Mouse (Mus musculus) limb, embryonic 11.5 days (tissue): ENCODE data around the gene Smarcc1. TPM values are rescaled to one million over a fixed set of nuclear protein-coding genes. Genes with fewer than 3 reads are reported as not detected.
A peak's percentile ranks its signal among the peaks of the same experiment; 100 is the strongest.
"Not testable (repeated sequence)": the region's sequence is repeated elsewhere in the genome, so short reads cannot be mapped to it uniquely, and the experiment has no call there.

Source experiments
- ATAC-seq: fragments of 200-750 bp; cut with Nextera tagmentation; 2 replicates; pipeline ENCODE4 v1.8.0; 2017; ENCODE audit warnings: low read depth; ENCODE audit not compliant: insufficient number of reproducible peaks, low FRiP score, low TSS enrichment
- DNase-seq: peaks from one replicate; pipeline ENCODE4 v3.0.0-alpha.2; 2015; ENCODE audit warnings: low spot score
- H3K27ac ChIP-seq: fragments of 300-500 bp; sonication (generic); replicated peaks from 2 replicates; pipeline ENCODE4 v1.5.1; 2014; ENCODE audit warnings: low read depth, mild to moderate bottlenecking, low read length
- H3K27me3 ChIP-seq: fragments of 300-500 bp; sonication (generic); 2 replicates; pipeline ENCODE4 v1.6.1; 2014; ENCODE audit warnings: mild to moderate bottlenecking, low read length, mixed read lengths; ENCODE audit not compliant: control insufficient read depth, insufficient read depth
- H3K36me3 ChIP-seq: fragments of 300-500 bp; sonication (generic); 2 replicates; pipeline ENCODE4 v1.6.1; 2014; ENCODE audit warnings: mild to moderate bottlenecking, low read length, moderate library complexity, mixed read lengths; ENCODE audit not compliant: control insufficient read depth, insufficient read depth
- H3K4me1 ChIP-seq: fragments of 300-500 bp; sonication (generic); 2 replicates; pipeline ENCODE4 v1.6.1; 2014; ENCODE audit warnings: low read length, mixed read lengths; ENCODE audit not compliant: control insufficient read depth, insufficient read depth
- H3K4me2 ChIP-seq: fragments of 300-500 bp; sonication (generic); 2 replicates; pipeline ENCODE4 v1.6.1; 2014; ENCODE audit warnings: low read depth, mild to moderate bottlenecking, moderate library complexity; ENCODE audit not compliant: severe bottlenecking
- H3K4me3 ChIP-seq: fragments of 300-500 bp; sonication (generic); 2 replicates; pipeline ENCODE4 v1.5.1; 2014; ENCODE audit warnings: low read depth, low read length
- H3K9ac ChIP-seq: fragments of 300-500 bp; sonication (generic); 2 replicates; pipeline ENCODE4 v1.6.1; 2014; ENCODE audit warnings: mild to moderate bottlenecking, low read length
- H3K9me3 ChIP-seq: fragments of 300-500 bp; sonication (generic); 2 replicates; pipeline ENCODE4 v1.6.1; 2016; ENCODE audit warnings: low read length; ENCODE audit not compliant: control insufficient read depth
- WGBS: fragments of 180-500 bp; shearing (Covaris S2); extraction: QIAGEN DNeasy Blood & Tissue Kit; methylation state at CpG from one replicate; pipeline ENCODE4 v1.1.7; 2014; 5-methylcytosine and 5-hydroxymethylcytosine counted together
- polyA plus RNA-seq: library from polyadenylated mRNA; unstranded; fragments of >200 nt; fragmentation: Nextera tagmentation; extraction: Ambion mirVana; gene quantifications from 2 replicates; pipeline ENCODE4 v1.2.1, GENCODE M21; 2014

Smarcc1 gene
- polyA plus RNA-seq, 1 experiment from 2014 or later, result 217 TPM

DNA sequence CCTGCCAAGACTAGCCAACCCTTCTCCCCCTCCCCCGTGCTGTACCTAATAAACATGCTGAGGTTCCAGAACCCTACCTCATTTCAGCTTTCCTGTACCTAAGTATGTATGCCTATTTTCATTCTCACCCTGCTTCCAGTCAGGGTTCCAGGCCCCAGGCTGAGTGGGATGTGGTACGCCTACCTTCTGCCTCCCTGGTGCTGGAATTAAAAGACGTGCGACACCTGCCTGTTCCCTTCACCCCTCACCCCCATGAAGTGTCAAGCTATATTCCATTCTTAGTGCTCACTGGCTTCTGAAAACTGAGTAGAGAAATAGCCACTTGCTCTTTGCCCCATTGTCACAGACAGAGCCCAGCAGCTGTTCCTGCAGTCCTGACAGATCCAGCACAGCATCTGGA is 3.9 kb downstream of the Smarcc1 start:
- H3K27ac ChIP-seq, result no peak overlapping the region
- 68% methylated on average over 4 of the region's 4 CpGs for WGBS

DNA sequence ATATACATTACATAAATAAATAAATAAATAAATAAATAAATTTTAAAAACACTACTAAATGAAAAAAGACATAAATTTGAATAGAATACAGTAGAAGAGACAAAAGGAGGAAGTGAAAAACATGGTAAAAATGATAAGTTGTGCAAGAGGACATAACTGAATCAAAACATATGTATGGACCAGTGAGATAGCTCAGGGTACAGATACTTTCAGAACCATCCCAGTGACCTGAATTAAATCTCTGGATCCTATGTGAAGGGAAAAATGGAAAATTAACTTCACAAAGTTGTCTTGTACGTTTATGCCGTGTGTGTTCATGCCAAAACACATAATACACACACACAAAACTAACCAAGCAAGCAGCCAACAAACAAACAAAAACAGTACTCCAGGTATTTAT is 5.8 kb downstream of the Smarcc1 start:
- Histone ChIP-seq H3K4me2 (no peak overlapping the region), H3K4me3 (no peak overlapping the region), H3K9ac (no peak overlapping the region), H3K4me1 (peaks cover 3% of the 10 kb centered on the region), H3K9me3 (no peaks in the 10 kb centered on the region), H3K27ac (no peak overlapping the region), H3K27me3 (no peaks in the 10 kb centered on the region), H3K36me3 (no peaks in the 10 kb centered on the region)
- DNase-seq, result no peak
- WGBS, result 89% methylated on average over 2 of the region's 2 CpGs
- ATAC-seq, result no peak

More for the DNA sequence above, 3.9 kb downstream of the Smarcc1 start:
- H3K9me3 ChIP-seq, result no peaks in the 10 kb centered on the region
- H3K4me2 ChIP-seq, result no peak overlapping the region
- no peak overlapping the region for H3K4me3 ChIP-seq
- no peaks in the 10 kb centered on the region for H3K36me3 ChIP-seq
- DNase-seq, result no peak
- peaks cover 6% of the 10 kb centered on the region for H3K4me1 ChIP-seq
- H3K9ac ChIP-seq, result no peak overlapping the region
- H3K27me3 ChIP-seq, result no peaks in the 10 kb centered on the region
- no peak for ATAC-seq

DNA sequence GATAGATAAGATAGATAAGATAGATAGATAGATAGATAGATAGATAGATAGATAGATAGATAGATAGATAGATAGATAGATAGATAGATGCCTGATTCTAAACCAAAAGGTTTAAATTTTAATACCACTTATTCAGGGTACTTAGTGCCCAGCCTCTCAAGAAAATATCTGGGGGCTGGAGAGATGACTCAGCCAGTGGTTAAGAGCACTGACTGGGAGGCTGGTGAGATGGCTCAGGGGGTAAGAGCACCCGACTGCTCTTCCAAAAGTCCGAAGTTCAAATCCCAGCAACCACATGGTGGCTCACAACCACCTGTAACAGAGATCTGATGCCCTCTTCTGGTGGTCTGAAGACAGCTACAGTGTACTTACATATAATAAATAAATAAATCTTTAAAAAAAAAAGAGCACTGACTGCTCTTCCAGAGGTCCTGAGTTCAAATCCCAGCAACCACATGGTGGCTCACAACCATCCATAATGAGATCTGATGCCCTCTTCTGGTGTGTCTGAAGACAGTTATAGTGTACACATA is 6.6 kb downstream of the Smarcc1 start:
- not testable (repeated sequence) for H3K9ac ChIP-seq, H3K4me3 ChIP-seq, H3K9me3 ChIP-seq, H3K4me2 ChIP-seq, H3K27me3 ChIP-seq, H3K27ac ChIP-seq, H3K4me1 ChIP-seq, DNase-seq, ATAC-seq, H3K36me3 ChIP-seq
- WGBS, result 56% methylated on average over 2 of the region's 2 CpGs

DNA sequence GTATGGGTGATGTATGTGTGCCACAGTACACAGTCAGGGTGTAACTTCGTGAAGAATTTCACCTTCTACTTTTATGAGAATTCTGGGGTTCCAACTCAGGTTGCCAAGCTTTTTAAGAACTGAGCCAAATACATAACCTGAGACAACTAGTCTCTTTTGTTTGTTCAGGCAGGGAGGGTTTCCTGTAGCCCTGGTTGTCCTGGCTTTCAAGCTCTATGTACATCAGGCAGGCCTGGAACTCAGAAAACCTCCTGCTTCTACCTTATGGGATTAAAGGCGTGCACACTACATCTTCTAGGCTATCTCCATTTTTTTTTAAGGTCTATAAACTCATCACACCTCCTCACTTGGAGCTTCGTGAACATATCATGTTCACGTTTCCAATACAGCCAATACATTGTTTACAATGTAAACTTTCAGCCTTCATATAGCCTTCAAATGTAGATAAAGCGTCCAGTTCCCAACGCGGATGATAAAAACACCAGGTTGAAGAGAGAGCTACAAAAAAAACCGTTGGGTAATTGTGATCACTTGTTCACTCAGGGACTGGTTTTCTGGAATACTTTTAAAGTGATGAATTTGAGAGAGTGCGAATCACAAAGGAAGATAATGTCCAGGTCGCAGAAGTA is 13.5 kb downstream of the Smarcc1 start:
- no peak for ATAC-seq
- H3K4me1 ChIP-seq, result no peaks in the 10 kb centered on the region; the same call in 1 of the 2 replicates
- H3K9me3 ChIP-seq, result no peaks in the 10 kb centered on the region
- peak overlapping the region; percentile 80 for H3K4me3 ChIP-seq
- peaks cover 3% of the 10 kb centered on the region for H3K36me3 ChIP-seq
- no peaks in the 10 kb centered on the region for H3K27me3 ChIP-seq
- no peak for DNase-seq
- 31% methylated on average over 10 of the region's 10 CpGs for WGBS
- peak overlapping the region; percentile 59 for H3K4me2 ChIP-seq
- H3K27ac ChIP-seq, result peak overlapping the region; percentile 79
- H3K9ac ChIP-seq, result peak overlapping the region; percentile 98

DNA sequence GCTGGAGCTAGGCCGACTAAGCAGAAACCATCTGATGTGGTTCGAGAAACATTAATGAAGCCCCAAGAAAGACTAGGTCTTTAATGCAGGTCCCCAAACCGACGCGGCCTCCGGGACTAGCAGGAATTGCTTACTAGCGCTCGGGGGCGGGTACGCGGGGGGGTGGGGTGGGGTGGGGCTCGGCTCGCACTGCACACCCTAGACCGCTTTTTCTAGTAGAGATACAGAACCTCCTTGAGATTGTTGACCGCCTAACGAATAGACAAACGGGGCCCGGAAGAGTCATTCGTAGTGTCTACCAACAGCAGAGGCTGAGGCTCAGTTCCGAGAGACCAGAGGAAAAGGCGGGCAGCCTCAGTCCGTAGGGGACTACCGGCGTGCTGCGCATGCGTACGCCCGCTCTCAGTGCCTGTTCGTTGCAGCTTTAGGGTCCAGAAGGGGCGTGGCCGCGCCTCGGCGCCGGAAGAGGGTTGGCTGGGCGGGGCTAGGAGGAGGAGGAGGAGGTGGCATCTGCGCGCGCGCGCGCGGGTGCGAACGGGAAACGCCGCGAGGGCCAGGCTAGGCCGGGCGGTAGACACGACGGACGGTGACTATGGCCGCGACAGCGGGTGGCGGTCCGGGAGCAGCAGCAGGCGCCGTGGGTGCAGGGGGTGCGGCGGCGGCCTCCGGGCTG is 14.2 kb downstream of the Smarcc1 start:
- under 1% methylated on average over 55 of the region's 64 CpGs for WGBS
- Histone ChIP-seq H3K27ac (peak overlapping the region; percentile 79), H3K9me3 (no peaks in the 10 kb centered on the region), H3K4me1 (no peaks in the 10 kb centered on the region; the same call in 1 of the 2 replicates), H3K4me2 (peak overlapping the region; percentile 59), H3K27me3 (no peaks in the 10 kb centered on the region), H3K36me3 (peaks cover 4% of the 10 kb centered on the region), H3K9ac (peak overlapping the region; percentile 98), H3K4me3 (peak overlapping the region; percentile 80)
- ATAC-seq (peak; percentile 92), DNase-seq (peak; percentile 100)

DNA sequence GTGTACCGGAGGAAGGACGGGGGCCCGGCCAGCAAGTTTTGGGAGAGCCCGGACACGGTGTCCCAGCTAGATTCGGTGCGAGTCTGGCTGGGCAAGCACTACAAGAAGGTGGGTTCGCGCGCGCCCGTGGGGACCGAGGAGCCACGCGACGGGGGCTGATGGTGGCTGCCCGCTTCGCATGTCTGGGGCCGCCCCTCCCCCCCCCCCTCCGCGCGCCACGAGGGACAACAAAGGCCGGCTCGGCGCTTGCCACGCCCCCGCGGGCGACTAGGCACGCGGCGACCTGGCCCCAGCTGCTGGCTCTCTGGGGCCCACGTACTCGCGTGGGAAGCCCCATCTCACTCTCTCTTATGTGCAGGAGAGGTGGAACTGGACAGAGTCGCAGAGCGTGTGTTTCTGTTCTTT is 14.7 kb downstream of the Smarcc1 start:
- H3K27me3 ChIP-seq, result no peaks in the 10 kb centered on the region
- H3K9me3 ChIP-seq, result no peaks in the 10 kb centered on the region
- H3K9ac ChIP-seq, result peak overlapping the region; percentile 98
- H3K27ac ChIP-seq, result peak overlapping the region; percentile 79
- H3K36me3 ChIP-seq, result peaks cover 4% of the 10 kb centered on the region
- no peaks in the 10 kb centered on the region; the same call in 1 of the 2 replicates for H3K4me1 ChIP-seq
- 0% methylated on average over 33 of the region's 38 CpGs for WGBS
- ATAC-seq, result peak; percentile 65
- H3K4me3 ChIP-seq, result peak overlapping the region; percentile 80
- peak overlapping the region; percentile 59 for H3K4me2 ChIP-seq
- peak; percentile 78 for DNase-seq

DNA sequence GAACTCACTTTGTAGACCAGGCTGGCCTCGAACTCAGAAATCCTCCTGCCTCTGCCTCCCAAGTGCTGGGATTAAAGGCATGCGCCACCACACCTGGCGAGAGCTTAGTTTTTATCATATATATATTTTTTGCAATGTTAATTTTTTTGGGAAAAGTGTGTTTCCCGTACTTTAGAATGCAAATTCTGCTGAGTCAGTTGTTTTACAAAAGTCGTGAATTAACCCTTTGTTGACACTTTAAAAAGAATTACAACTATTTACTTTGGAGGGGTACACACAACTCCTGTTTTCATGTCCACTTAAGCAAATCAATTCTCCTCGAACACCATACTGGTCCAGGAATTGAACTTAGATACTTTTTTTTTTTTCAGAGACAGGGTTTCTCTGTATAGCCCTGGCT is 15.4 kb downstream of the Smarcc1 start:
- Histone ChIP-seq H3K36me3 (peaks cover 4% of the 10 kb centered on the region), H3K4me1 (no peaks in the 10 kb centered on the region; the same call in 1 of the 2 replicates), H3K9ac (peak overlapping the region; percentile 98; the same call in 1 of the 2 replicates), H3K9me3 (no peaks in the 10 kb centered on the region), H3K27ac (no peak overlapping the region), H3K4me3 (peak overlapping the region; percentile 80), H3K27me3 (no peaks in the 10 kb centered on the region), H3K4me2 (peak overlapping the region; percentile 59)
- WGBS, result 64% methylated on average over 6 of the region's 6 CpGs
- DNase-seq, result no peak
- ATAC-seq, result no peak

DNA sequence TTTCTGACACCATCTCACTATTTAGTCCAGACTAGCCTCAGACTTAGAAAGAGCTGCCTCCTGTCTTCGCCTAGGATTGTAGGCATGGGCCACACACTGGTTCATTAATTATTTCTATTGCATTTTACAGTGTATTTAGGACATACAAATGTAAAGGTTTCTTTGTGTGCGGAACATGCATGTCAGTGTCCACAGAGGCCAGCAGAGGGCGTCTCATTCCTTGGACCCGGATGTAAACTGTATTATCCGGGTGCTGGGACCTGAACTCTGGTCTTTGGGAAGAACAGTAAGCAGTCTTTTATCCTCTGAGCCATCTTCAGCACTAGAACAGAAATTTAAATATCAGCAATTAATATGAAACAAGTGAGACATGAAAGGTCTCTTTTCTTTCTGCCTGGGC is 16.7 kb downstream of the Smarcc1 start:
- Histone ChIP-seq H3K27ac (no peak overlapping the region), H3K36me3 (peaks cover 7% of the 10 kb centered on the region), H3K27me3 (no peaks in the 10 kb centered on the region), H3K4me2 (no peak overlapping the region), H3K4me1 (no peaks in the 10 kb centered on the region; the same call in 1 of the 2 replicates), H3K9me3 (no peaks in the 10 kb centered on the region), H3K9ac (no peak overlapping the region), H3K4me3 (no peak overlapping the region)
- ATAC-seq (no peak), DNase-seq (no peak)
- 81% methylated on average over 5 of the region's 5 CpGs for WGBS
